Mouse (Mus musculus) left cerebral cortex, adult 18-20 months (tissue): ENCODE results near the gene Aff1. TPM values are rescaled to one million over a fixed set of nuclear protein-coding genes. Genes with fewer than 3 reads are reported as not detected.
A peak's percentile ranks its signal among the peaks of the same experiment; 100 is the strongest.

ENCODE experiments used
- DNase-seq, 2 experiments: peaks; one replicate each; pipeline ENCODE4 v3.0.0; 2021 to 2022; ENCODE audit warnings: low spot score in 2 of 2, mixed read lengths in 1 of 2
- long read RNA-seq, 2 experiments: library from polyadenylated mRNA; stranded (forward); transcript quantifications; one replicate each; pipeline ENCODE4 v2.0.0; 2021
- total RNA-seq, 2 experiments: library from RNA; stranded (reverse); gene quantifications; 2 replicates each; pipeline ENCODE4 v1.2.3; 2021

The Aff1 gene
- total RNA-seq: 10 to 100 TPM; 13.3 to 15.4 TPM
- long read RNA-seq, experiment 1, full-length matches to known transcripts: 1 of 5 reads
- long read RNA-seq, experiment 1, partial matches to known transcripts: 0 of 5 reads
- long read RNA-seq, experiment 1, other reads (novel, unspliced or antisense): 4 of 5 reads
- long read RNA-seq, experiment 2, partial matches to known transcripts: 0 of 2 reads
- long read RNA-seq, experiment 2, other reads (novel, unspliced or antisense): 2 of 2 reads

GRCm38 (mm10) chr5:103691624-103692530 is at the start of gene Aff1:
Gene Aff1 (plus strand): TSS chr5:103692374.
- DNase-seq: peak; percentile 65 to 70

GRCm38 (mm10) chr5:103644167-103644566 is 48.0 kb upstream of the Aff1 start:
- no peak for DNase-seq

DNA sequence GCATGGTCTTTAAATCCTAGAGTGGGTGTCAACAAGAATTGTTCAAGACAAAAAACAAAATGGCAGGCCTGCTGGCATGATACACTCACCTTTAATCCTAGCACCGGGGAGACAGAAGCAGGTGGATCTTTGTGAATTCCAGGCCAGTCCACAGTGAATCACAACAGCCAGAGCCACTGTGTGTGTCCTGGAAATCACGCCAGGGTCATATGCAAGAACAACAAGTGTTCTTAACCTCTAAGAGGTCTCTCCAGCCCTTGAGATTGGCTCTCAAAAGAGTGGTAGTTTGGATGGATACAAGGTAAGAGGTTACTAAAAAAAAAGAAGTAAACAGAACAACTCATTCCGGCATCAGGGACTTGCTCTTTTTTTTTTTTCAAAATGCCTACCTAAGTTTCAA is 44.9 kb upstream of the Aff1 start:
- DNase-seq: no peak

DNA sequence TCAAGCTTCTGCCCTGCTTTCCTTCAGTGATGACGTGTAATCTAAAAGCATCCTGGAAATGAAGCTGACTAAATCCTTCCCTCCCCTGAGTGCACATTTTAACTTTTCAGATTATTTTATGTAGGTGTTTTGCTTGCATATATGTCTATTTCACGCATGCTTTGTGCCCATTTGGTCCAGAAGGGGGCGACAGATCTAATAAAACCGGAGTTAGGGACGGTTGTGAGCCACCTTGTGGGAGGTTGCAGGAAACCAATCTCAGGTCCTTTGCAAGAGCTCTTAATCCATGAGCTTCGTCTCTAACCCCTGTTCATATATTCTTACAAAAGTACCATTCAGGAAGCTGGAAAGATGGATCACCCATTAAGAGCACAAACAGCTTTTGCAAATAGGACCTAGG is 37.9 kb upstream of the Aff1 start:
- DNase-seq: peak in 1 of 2 experiments; percentile 19

DNA sequence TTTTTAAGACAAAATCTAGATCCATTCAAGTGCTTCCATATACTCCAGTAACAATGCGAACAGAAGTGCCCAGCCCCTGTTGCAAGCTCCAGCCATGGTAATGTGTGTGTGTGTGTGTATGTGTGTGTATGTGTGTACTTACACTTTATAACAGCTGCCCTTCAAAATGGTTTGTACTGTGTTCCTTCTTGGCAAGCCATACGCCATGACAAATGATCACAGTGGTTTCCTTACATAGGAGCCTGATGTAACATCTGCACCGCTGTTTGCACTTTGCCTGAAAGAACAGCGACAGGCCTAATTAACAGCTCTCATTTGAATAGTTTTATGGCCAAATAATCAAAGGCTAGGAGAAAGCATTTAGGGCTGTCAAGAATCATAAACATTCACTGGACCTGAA is 37.4 kb upstream of the Aff1 start:
- no peak for DNase-seq

DNA sequence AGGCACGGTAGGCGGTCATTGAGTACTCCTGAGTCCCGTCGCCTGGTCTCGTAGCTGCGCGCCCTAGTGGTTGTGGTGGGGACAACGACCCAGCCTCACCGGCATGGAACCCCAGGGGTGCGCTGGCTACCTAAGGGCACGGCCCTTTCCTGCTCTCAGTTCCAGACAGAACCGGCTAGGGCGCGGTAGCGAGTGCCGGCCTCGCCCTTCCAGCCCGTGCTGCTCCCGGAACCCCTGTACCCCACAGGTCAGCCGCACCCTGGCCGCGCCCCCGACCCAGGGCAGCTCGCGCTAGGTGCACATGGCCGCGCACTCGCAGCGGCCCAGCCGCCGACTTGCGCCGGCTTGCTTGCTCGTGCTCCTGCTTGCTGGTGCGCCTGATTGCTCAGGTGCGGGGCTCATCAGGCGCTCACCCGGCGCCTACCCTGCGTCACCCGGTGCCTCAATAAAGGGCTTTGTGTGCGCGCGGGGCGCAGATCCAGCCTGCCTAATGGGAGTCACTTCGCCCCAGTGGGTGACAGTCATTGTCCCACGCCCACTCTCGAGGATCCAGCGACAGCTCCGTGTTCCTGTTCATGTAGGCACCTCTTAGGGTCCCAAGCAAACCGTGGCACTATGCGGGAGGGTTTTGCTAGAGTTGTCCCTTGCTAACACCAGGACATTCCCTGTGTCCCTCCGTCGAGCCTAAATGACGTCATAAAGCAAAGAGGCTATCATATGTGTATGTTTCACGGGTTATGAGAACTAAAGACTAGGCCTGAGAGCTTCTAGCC is 36.6 kb upstream of the Aff1 start, which contains the start of gene 1700016H13Rik:
TSS of gene 1700016H13Rik (minus strand) at position 665 of the 773 bp plus-strand sequence.
- peak; percentile 44 to 63 for DNase-seq

GRCm38 (mm10) chr5:103658921-103659320 is 33.3 kb upstream of the Aff1 start:
- DNase-seq: no peak

DNA sequence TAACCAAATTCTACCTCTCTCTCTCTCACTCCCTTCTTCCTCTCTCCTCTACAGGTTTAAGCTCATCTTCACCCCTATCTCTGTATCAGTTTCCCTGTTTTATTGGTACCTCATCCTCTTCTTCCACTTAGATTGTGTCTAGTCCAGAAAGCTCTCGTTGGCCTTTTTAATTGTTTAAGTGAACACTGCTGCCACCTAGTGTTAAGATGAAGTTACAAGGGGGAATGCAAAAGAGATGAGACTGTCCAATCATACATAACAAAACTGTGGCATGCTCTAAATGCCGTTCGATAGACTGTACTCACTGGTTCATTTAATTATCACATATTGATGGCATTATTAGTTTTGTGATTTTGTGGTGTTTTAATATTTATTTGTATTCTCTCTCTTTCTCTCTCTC is 32.6 kb upstream of the Aff1 start:
- peak in 1 of 2 experiments; percentile 21 for DNase-seq

GRCm38 (mm10) chr5:103664932-103665331 is 27.2 kb upstream of the Aff1 start:
- no peak for DNase-seq

DNA sequence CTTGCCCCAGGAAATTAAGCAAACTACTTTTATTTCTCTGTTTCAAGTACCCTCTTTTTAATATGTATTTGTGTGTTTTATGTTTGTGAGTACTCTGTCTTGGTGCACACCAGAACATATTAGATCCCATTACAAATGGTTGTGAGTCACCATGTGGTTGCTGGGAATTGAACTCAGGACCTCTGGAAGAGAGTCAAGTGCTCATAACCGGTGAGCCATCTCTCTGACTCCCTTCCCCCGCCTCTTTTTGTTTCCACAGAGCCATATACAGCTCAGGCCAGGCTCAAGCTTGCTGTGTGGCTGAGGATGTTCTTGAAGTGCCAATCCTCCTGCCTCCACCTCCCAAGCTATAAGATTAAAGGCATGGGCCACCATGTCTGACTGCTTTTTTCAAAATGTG is 26.3 kb upstream of the Aff1 start:
- DNase-seq: no peak

DNA sequence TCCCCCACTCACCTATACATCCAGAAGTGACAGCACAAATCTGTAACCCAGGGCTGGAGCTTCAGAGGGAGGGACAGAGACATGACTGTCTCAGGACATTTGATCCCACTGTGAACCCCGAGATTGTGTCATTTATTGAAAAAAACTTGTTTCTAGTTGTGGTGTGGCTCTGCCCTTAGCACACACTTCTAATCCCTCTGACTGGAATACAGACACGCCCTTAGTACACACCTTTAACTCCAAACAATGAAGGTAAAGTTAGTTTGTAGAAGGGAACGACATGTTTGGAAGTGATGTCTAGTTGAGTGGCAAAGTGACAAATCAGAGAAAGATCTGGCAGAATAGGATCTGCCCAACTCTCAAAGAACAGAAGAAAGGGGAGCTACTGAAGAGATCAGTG is 20.3 kb upstream of the Aff1 start:
- no peak for DNase-seq

GRCm38 (mm10) chr5:103673611-103674010 is 18.6 kb upstream of the Aff1 start:
- DNase-seq: no peak

GRCm38 (mm10) chr5:103674482-103674881 is 17.7 kb upstream of the Aff1 start:
- no peak for DNase-seq

DNA sequence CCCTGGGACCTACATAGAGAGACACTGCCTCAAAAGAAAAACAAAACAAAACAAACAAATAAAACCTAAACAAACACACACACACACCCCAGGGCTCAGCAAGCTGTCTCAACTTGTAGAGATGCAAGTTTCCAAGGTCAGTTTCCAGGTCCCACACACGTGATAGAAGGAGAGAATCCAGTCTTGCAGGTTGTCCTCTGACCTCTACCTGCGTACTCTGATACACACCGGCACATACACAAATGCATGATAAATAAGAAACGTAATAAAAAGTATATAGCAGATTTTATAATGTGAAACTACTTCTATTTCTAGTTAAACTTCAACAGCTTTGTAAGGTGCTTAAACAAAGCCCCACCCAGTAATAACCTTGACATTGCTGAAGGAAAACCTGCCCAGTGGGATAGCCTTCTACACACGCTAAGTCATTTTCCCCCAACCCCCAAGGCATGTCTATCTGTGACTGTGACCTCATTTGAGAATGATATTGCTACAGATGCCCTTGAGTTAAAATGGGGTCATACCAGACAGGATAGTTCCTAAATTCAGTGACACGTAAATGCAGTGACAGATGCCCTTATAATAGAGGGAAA is 15.8 kb upstream of the Aff1 start:
- no peak for DNase-seq

- no peak for DNase-seq
Observed at GRCm38 (mm10) chr5:103677894-103678293, 14.3 kb upstream of the Aff1 start.

- no peak for DNase-seq
Observed at GRCm38 (mm10) chr5:103678974-103679373, 13.2 kb upstream of the Aff1 start.

- DNase-seq: peak; percentile 79 to 83
Observed at GRCm38 (mm10) chr5:103680381-103680780, 11.8 kb upstream of the Aff1 start.

DNA sequence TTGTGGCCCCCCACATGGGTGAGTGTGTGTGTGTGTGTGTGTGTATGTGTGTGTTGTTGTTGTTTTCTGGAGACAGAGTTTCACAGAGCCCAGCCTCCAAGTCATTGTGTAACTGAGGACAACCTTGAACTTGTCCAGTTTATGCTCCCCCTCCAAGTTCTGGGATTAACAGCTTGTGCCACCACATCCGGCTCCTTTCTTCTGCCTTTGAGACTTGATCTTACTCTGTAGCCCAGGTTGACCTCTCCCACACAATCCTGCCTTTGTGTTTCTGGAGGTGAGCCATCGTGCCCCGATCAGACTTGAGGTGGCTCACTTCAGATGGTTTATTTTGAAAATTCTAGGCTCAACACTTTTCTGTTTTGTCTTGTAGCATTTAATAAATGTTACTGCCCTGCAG is 10.3 kb upstream of the Aff1 start:
- DNase-seq: no peak

DNA sequence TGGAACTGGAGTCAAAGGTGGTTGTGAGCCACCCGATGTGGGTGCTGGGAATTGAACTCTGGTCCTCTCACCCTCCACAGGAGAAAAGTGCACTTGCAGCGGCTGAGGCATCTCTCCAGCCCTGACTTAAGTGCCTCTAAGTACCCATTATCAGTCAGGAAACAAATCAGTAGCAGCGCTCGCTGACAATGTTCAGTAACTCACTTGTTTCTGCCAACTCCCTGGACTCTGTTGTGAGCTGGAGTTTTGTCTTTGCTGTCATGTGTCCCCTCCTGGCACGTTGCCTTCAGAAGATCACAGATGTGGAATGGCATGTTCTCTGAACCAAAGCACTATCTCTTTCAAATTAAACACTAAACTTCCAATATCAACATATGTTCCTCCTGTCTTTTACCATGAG is 2.5 kb upstream of the Aff1 start:
- no peak for DNase-seq

- DNase-seq: no peak
Observed at GRCm38 (mm10) chr5:103690190-103690589, 2.0 kb upstream of the Aff1 start.

DNA sequence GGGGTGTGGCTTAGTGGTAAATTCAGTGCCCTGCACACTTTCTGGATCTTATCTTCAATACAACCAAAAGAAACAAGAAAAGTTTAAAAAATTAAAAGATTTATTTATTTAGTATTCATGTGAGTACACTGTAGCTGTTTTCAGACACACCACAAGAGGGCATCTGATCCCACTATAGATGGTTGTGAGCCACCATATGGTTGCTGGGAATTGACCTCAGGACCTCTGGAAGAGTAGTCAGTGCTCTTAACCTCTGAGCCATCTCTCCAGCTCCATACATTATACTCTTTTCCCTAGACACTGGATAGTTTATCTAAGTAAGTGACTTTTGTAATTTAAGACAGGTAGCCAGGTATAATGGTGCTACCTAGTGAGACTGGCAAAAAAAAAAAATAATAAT is 1.0 kb upstream of the Aff1 start:
- no peak for DNase-seq
